Mouse (Mus musculus) lung, adult 18-20 months (tissue): Measurements from ENCODE around the gene Kcnq1.

Source experiments
- DNase-seq, 2 experiments: peaks; one replicate each; pipeline ENCODE4 v3.0.0; 2022; ENCODE audit warnings: mixed read lengths in 2 of 2

Gene Kcnq1

GRCm38 (mm10) chr7:143286532-143287290 is 180.5 kb downstream of the Kcnq1 start:
- no peak for DNase-seq

GRCm38 (mm10) chr7:143288135-143288534 is 182.0 kb downstream of the Kcnq1 start:
- no peak for DNase-seq

DNA sequence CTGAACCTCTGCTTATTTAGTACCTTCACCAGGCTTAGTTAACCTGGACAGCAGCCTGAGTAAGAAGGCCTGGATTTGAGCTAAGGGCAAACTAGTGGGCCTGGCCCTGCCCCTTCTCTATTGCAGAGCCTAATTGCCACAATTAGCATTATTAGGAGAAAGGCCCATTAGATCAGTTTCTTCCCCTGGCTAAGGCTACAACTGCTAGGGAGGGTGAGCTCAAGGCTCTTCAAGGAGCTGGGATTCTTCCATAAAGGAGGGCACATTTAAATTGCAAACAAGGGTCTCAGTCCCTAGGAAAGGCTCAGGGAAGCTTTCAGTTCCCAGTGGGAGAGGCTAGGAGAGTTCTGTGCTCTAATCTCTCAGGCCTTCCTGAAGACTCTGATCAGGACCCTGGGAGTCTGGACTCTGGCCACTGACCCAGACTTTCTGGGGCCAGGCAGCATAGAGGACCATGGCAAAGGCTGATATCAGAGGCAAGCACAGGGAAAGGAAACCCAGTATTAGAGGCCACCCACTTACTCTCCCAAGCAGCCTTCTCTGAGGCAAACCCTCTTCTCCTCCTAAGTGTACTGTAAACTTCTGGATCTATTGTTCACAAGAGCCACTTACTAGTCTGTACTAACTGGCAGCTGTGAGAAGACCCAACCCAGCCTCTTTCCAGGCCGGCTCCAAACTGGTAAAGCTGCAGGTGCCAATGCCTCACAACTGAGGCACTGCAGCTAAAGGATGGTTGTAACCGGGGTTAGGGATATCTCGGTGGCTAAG is 183.1 kb downstream of the Kcnq1 start:
- peak; percentile 33 to 55 for DNase-seq

- no peak for DNase-seq
Measured at GRCm38 (mm10) chr7:143294690-143295355, 188.7 kb downstream of the Kcnq1 start.

GRCm38 (mm10) chr7:143295356-143296000 is 189.3 kb downstream of the Kcnq1 start:
- DNase-seq = peak; percentile 48 to 52

- DNase-seq = no peak
Measured at GRCm38 (mm10) chr7:143296001-143296379, 189.8 kb downstream of the Kcnq1 start.

DNA sequence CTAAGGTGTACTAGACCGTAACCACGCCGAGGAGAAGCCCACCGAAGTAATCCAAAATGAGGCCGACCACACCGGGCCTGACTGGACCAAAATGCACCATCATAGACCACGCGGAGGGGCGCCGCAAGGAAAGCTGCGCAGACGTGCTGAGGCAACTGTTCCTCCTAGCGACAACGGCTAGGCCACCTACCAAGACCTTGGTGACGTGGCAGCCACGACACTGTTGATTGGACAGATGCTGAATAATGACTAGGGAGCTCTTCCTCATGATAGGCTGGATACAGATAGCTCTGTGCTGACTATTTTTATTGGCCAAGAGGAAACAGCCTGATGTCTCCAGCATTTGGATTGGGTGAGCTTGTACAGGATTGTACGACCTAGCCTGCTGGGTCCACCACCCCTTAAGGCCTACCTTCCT is 190.2 kb downstream of the Kcnq1 start:
- DNase-seq = peak; percentile 93 to 95

GRCm38 (mm10) chr7:143300037-143300436 is 193.9 kb downstream of the Kcnq1 start:
- no peak for DNase-seq

DNA sequence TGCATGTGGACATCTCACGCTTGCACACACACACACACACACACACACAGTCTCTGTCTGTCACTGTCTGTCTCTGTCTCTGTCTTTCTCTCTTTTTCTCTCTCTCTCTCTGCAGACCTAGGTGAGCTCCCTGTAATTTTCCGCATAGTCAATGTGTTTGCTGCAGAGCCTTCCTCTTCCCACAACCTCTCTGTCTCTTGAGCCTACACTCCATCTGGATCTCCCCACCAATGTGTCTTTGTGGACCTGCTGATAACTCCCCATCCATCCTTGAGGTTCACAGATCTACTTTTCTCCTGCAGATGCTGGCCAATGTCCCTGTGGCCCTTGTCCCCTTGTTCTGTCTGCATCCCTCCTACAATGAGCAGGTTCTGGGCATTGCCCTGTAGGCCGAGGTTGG is 194.5 kb downstream of the Kcnq1 start:
- DNase-seq = no peak

DNA sequence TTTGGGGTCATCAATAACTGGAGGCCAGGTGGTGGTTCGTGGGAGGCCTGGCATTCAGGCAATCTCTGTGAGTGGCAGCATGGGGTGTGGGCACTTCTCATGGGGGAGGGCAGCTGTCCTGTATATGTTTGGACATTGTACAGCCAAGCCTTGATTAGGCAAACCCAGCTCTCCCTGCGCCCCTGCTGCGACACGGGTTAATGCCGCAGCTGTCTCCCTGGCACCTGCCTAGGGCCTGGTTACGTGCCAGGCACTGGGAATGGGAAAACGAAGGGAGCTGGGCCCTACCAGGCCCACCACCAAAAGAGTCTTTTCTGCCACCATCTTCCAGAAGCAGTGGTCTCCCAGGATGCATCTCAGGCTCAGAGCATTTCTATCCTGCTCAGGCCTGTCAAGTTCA is 196.0 kb downstream of the Kcnq1 start:
- no peak for DNase-seq

DNA sequence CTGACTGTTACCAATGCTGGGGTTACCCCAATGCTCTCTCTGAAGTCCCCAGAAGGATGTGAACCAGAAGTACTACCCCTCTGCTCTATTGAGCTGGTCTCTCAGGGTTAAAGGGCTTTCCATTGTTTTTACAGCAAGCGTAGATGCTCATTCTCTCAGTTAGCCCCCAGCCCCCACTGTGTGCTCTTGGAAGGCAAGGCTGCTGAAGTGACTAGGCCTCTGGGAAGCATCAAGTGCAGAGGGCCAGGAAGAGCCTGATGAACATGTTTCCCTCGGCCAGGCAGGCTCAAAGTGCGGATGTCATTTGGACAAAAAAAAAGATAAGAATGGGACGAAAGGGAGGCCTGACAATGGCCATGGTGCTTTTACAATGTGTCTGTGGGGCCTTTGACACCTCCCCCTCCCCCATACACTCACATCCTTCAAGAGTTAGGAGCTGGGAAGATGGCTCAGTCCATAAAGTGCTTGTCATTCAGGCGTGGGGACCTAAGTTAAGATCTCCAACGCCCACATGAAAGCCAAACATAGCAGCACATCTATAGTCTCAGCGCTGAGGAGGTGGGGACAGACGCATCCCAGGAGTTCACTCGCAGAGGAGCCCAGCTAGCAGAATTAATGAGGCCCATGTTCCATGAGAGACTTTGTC is 196.6 kb downstream of the Kcnq1 start:
- no peak for DNase-seq

- no peak for DNase-seq
Measured at GRCm38 (mm10) chr7:143303557-143303956, 197.4 kb downstream of the Kcnq1 start.

- no peak for DNase-seq
Measured at GRCm38 (mm10) chr7:143305808-143306207, 199.6 kb downstream of the Kcnq1 start.

- no peak for DNase-seq
Measured at GRCm38 (mm10) chr7:143308001-143308400, 201.8 kb downstream of the Kcnq1 start.

GRCm38 (mm10) chr7:143310311-143310710 is 204.1 kb downstream of the Kcnq1 start:
- DNase-seq = no peak

DNA sequence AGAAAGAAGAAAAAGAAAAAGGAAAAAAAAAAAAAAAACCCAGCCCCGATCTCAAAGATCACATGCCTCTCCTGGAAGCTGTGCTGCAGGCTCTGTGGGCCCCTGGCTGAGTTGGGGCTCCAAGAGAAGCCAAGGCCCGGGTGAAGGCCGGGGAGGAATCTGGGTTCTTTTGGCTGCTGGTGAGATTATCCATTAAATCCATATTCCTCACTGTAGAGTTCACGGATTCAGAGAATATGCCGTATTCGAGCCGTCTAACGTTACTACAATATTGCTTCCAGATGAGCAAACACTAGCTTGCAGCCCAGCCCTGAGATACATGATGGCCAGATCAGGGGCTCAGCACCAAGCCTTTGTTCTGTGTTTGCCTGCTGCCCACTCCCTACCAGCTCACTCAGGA is 204.7 kb downstream of the Kcnq1 start:
- DNase-seq = no peak

DNA sequence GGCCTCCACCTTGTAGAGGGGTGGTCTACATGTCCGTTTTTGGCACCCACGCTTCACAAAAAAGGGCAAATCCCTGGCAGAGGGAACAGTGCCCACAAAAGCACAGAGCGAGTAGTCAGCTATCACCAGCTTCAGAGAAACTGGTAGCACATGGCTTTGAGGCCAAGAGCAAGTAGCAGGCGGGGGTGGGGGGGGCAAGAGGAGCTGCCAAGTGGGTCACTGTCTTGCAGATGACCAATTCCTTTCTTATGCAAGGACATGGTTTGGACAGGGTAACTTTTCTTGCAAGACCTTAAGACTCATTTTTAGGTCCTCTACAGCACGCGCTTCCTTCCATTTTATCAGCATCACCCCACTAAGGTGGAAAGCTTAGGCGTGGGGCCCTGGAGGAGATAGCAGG is 205.3 kb downstream of the Kcnq1 start:
- no peak for DNase-seq

DNA sequence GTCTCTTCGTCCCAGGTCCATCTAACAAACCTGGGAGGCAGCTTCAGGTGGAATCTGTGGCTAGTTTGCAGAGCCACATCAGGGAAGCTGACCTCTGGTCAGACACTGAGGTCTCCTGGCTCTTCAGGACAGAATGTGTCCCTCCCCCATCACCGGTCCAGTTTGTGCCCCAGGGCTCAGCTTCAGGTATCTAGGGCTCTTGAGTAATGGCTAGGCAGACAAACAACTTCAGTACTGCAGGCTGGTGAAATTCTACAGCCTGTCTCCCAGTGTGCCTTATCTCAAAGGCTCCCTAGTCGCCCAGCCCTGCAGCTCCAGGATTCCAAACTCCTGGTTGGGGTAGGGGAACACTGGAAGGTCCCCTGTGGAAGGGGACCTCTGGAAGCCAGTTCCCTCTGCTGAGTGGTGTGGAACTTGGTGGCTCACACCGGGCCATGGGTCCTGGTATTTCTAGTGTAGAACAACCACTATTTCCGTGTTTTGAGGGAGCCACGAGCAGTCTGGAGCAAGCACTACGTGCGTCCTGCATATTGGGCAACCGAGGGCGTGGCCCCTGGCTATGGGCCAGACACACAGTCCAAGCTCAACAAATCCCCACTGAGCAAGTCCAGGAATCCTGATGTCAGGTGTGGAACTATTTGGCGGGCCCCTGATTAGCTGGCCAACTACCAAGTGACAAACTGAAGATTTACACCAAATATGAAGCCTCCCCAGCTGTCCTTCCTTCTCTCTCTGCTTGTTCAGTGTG is 207.6 kb downstream of the Kcnq1 start:
- DNase-seq = peak; percentile 92 to 93

DNA sequence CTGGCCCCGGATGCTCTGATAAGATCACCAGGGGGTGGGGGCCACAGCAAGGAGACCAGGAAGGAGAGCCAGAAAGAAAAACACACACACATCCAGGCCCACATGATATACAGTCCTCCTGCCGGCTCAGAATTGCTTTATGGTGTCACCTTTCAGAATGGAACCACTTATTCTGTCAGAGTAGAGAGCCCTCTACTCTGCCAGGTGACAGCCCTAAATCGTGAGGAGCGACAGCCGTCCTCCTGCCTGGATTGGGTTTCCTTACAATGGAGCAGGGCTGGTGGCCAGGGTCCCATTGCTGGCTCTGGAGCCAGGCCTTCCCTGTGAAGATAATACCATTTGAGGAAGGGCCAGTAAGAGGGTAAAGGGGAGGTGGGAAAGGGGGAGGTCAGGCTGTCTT is 212.3 kb downstream of the Kcnq1 start:
- no peak for DNase-seq

GRCm38 (mm10) chr7:143320367-143320766 is 214.2 kb downstream of the Kcnq1 start:
- DNase-seq = no peak

DNA sequence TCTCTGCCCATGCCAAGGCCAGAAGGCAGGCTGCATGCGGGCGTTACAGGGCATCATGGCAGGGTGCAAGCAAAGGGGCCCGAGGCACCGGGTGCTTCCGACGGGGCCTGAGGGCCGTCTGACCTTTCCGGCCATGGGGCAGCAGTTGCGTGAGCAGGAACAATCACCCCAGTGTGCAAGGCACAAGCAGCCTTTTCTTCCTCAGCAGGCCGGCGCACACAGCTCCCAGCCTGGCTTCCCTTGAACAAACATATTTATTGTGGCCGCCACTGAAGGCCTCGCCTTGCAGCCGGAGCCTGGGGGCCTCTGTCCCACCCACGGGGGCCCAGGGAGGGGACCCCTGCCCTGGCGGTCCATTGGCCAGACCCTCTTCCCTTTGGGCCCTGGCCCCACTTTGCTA is 218.9 kb downstream of the Kcnq1 start:
- DNase-seq = no peak
